Mouse (Mus musculus) hindbrain, embryonic 11.5 days (tissue): Measurements from ENCODE around the gene Fbxw10. TPM values are rescaled to one million over a fixed set of nuclear protein-coding genes. Genes with fewer than 3 reads are reported as not detected.
A peak's percentile ranks its signal among the peaks of the same experiment; 100 is the strongest.

Experiments used
- ATAC-seq: fragments of 200-750 bp; cut with Nextera tagmentation; 2 replicates; pipeline ENCODE4 v1.8.0; 2017; ENCODE audit warnings: mild to moderate bottlenecking, moderate TSS enrichment, moderate library complexity; ENCODE audit not compliant: low FRiP score
- DNase-seq: peaks from one replicate; pipeline ENCODE4 v3.0.0-alpha.2; 2015; ENCODE audit warnings: low spot score
- H3K27ac ChIP-seq: fragments of 300-500 bp; sonication (generic); 2 replicates; pipeline ENCODE4 v1.5.1; 2014; ENCODE audit warnings: mild to moderate bottlenecking, low read depth, low read length
- H3K27me3 ChIP-seq: fragments of 300-500 bp; sonication (generic); 2 replicates; pipeline ENCODE4 v1.6.1; 2014; ENCODE audit warnings: mild to moderate bottlenecking, low read length, moderate library complexity, mixed read lengths; ENCODE audit not compliant: control insufficient read depth, insufficient read depth
- H3K36me3 ChIP-seq: fragments of 300-500 bp; sonication (generic); 2 replicates; pipeline ENCODE4 v1.6.1; 2014; ENCODE audit warnings: mild to moderate bottlenecking, low read length, moderate library complexity, mixed read lengths; ENCODE audit not compliant: control insufficient read depth, insufficient read depth
- H3K4me1 ChIP-seq: fragments of 300-500 bp; sonication (generic); replicated peaks from 2 replicates; pipeline ENCODE4 v1.6.1; 2014; ENCODE audit warnings: low read length, mixed read lengths; ENCODE audit not compliant: control insufficient read depth, insufficient read depth
- H3K4me2 ChIP-seq: fragments of 300-500 bp; sonication (generic); replicated peaks from 2 replicates; pipeline ENCODE4 v1.6.1; 2014; ENCODE audit warnings: mild to moderate bottlenecking, low read depth, low read length
- H3K4me3 ChIP-seq: fragments of 300-500 bp; sonication (generic); 2 replicates; pipeline ENCODE4 v1.5.1; 2014; ENCODE audit warnings: low read depth, low read length
- H3K9ac ChIP-seq: fragments of 300-500 bp; sonication (generic); 2 replicates; pipeline ENCODE4 v1.6.1; 2014; ENCODE audit warnings: low read depth, low read length
- H3K9me3 ChIP-seq: fragments of 300-500 bp; sonication (generic); 2 replicates; pipeline ENCODE4 v1.6.1; 2016; ENCODE audit warnings: low read length; ENCODE audit not compliant: control insufficient read depth
- WGBS: fragments of 180-500 bp; shearing (Covaris S2); extraction: QIAGEN DNeasy Blood & Tissue Kit; methylation state at CpG from one replicate; pipeline ENCODE4 v1.1.7; 2014; 5-methylcytosine and 5-hydroxymethylcytosine counted together
- polyA plus RNA-seq: library from polyadenylated mRNA; unstranded; fragments of >200 nt; fragmentation: Nextera tagmentation; extraction: Ambion mirVana; gene quantifications from 2 replicates; pipeline ENCODE4 v1.2.1, GENCODE M21; 2014

Fbxw10 gene
- polyA plus RNA-seq, 1 experiment from 2014 or later: 0.65 TPM

- 86% methylated on average over 6 of the region's 6 CpGs for WGBS
- Histone ChIP-seq H3K4me3 (no peak overlapping the region), H3K27ac (no peak overlapping the region), H3K9me3 (no peaks in the 10 kb centered on the region), H3K36me3 (no peaks in the 10 kb centered on the region), H3K4me2 (no peak overlapping the region), H3K9ac (no peak overlapping the region), H3K27me3 (no peaks in the 10 kb centered on the region), H3K4me1 (0 out of 2 replicates have a peak, but pooled peaks cover 2% of the 10 kb centered on the region)
- ATAC-seq (no peak), DNase-seq (no peak)
Measured at GRCm38 (mm10) chr11:62816591-62816990, 30.3 kb upstream of the Fbxw10 start.

- Histone ChIP-seq H3K27me3 (no peaks in the 10 kb centered on the region), H3K36me3 (no peaks in the 10 kb centered on the region), H3K4me1 (0 out of 2 replicates have a peak, but pooled peaks cover 2% of the 10 kb centered on the region), H3K9ac (no peak overlapping the region), H3K4me3 (no peak overlapping the region), H3K27ac (no peak overlapping the region), H3K9me3 (no peaks in the 10 kb centered on the region), H3K4me2 (no peak overlapping the region)
- DNase-seq: no peak
- 93% methylated on average over 8 of the region's 8 CpGs for WGBS
- no peak for ATAC-seq
Measured at GRCm38 (mm10) chr11:62819059-62819686, 27.7 kb upstream of the Fbxw10 start.

GRCm38 (mm10) chr11:62820059-62820541, 26.8 kb upstream of the Fbxw10 start, which contains the start of gene Trim16:
Gene Trim16 (plus strand): TSS chr11:62820231.
- peak; percentile 53 for ATAC-seq
- H3K4me1 ChIP-seq: 0 out of 2 replicates have a peak, but pooled peaks cover 2% of the 10 kb centered on the region
- 0 out of 2 replicates have a peak within 1 kb of the TSS, but pooled peaks have one; percentile 18 for H3K27ac ChIP-seq

DNA sequence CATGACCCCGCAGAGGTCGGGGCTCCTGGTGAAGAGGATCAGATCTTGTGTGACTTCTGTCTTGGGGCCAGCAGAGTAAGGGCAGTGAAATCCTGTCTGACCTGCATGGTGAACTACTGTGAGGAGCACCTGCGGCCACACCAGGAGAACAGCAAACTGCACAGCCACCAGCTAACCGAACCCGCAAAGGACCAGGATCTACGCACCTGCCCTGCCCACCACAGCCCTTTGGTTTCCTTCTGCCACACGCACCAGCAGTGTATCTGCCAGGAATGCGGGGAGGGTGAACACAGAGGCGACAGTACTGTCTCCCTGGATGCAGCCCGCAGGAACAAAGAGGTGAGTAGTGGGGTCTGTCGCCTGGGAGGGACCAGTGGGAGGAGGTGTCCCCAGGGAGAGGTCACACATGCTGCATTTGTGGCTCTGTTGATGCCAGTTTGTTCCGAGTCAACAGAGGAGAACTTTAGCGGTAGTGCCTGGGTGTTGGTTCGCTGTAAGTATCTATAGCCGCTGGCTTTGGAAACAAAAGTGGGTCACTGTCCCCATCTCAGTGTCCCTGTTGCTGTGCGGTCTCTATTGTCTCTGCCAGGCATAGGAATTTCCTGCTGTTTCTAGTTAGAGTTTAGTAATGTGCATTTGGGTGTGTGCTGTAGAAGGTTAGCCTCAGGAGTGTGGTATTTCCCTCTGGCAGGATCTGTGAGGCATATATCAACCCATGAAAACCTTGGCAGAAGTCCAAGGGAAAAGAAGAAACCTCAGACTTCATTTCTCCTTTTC, 26.0 kb upstream of the Fbxw10 start:
- ATAC-seq: peak; percentile 35; the same call in 1 of the 2 replicates
- H3K27ac ChIP-seq: 0 out of 2 replicates have a peak overlapping the region, but pooled peaks have one; percentile 18
- peak overlapping the region; percentile 16; the same call in 1 of the 2 replicates for H3K9ac ChIP-seq
- no peaks in the 10 kb centered on the region for H3K27me3 ChIP-seq
- no peaks in the 10 kb centered on the region for H3K9me3 ChIP-seq
- 0 out of 2 replicates have a peak, but pooled peaks cover 2% of the 10 kb centered on the region for H3K4me1 ChIP-seq
- H3K4me3 ChIP-seq: peak overlapping the region; percentile 19
- no peaks in the 10 kb centered on the region for H3K36me3 ChIP-seq
- DNase-seq: peak; percentile 50
- peak overlapping the region; percentile 50 for H3K4me2 ChIP-seq
- WGBS: 20% methylated on average over 16 of the region's 16 CpGs

More at GRCm38 (mm10) chr11:62820059-62820541, 26.8 kb upstream of the Fbxw10 start, which contains the start of gene Trim16:
- no peaks in the 10 kb centered on the region for H3K9me3 ChIP-seq
- H3K4me2 ChIP-seq: peak within 1 kb of the TSS; percentile 50
- no peaks in the 10 kb centered on the region for H3K36me3 ChIP-seq
- peak within 1 kb of the TSS; percentile 16 for H3K9ac ChIP-seq
- peak within 1 kb of the TSS; percentile 19 for H3K4me3 ChIP-seq
- peak; percentile 53 for DNase-seq
- H3K27me3 ChIP-seq: no peaks in the 10 kb centered on the region
- 16% methylated on average over 15 of the region's 15 CpGs for WGBS

GRCm38 (mm10) chr11:62821893-62822292, 25.0 kb upstream of the Fbxw10 start:
- ATAC-seq: no peak
- Histone ChIP-seq H3K4me2 (no peak overlapping the region), H3K27ac (no peak overlapping the region), H3K4me3 (no peak overlapping the region), H3K4me1 (0 out of 2 replicates have a peak, but pooled peaks cover 2% of the 10 kb centered on the region), H3K36me3 (no peaks in the 10 kb centered on the region), H3K9ac (no peak overlapping the region), H3K9me3 (no peaks in the 10 kb centered on the region), H3K27me3 (no peaks in the 10 kb centered on the region)
- DNase-seq: no peak
- WGBS: 76% methylated on average over 5 of the region's 5 CpGs

GRCm38 (mm10) chr11:62824211-62824610, 22.7 kb upstream of the Fbxw10 start:
- DNase-seq (no peak), ATAC-seq (no peak)
- Histone ChIP-seq H3K4me1 (0 out of 2 replicates have a peak, but pooled peaks cover 2% of the 10 kb centered on the region), H3K27me3 (no peaks in the 10 kb centered on the region), H3K36me3 (no peaks in the 10 kb centered on the region), H3K9me3 (no peaks in the 10 kb centered on the region), H3K27ac (no peak overlapping the region), H3K4me2 (no peak overlapping the region), H3K4me3 (no peak overlapping the region), H3K9ac (no peak overlapping the region)
- 76% methylated on average over 7 of the region's 7 CpGs for WGBS

DNA sequence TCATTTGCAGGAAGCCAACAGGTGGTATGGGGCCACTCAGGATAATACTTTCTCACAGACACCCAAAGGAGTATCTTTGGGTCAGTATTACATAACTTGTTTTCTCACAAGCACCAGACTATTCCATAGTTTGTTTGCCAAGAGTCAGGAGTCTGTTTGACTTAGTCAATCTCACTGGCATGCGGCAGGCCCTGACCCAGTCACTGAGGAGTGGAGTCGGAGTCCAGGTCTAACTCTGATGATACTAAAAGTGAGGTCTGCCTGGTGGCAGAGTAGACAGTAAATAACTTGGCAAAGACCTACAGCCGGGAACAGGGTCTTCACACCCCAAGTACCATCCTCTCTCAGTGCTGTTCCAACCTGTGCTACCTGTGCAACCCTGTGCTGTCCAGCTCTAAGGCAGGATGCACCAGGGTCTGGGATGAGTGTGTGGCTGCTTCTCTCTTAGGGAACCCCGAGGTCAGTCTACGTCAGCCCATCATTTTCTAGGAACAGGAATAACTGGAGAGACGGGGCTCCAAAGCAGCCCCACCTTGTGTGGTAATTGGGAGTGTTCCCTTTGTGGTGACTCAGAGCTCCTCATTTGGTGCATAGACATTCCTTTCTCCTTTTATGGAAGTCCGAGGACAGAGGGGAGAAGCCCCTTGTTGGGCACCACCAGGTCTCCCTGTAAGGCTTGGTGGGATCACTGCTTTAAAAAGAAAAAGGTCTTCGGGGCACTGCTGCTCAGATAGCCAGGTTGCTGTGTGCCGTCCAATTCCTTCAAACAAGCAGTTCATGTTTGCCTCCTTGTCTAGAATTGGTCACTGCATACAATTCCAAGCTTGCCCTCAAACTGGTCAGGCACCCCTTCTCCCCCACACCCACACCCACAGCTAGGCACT, 21.4 kb upstream of the Fbxw10 start:
- no peaks in the 10 kb centered on the region for H3K4me1 ChIP-seq
- no peak overlapping the region for H3K4me3 ChIP-seq
- DNase-seq (no peak), ATAC-seq (no peak)
- H3K27ac ChIP-seq: no peak overlapping the region
- no peaks in the 10 kb centered on the region for H3K9me3 ChIP-seq
- H3K4me2 ChIP-seq: no peak overlapping the region
- no peak overlapping the region for H3K9ac ChIP-seq
- H3K27me3 ChIP-seq: no peaks in the 10 kb centered on the region
- 91% methylated on average over 9 of the region's 9 CpGs for WGBS
- no peaks in the 10 kb centered on the region for H3K36me3 ChIP-seq

DNA sequence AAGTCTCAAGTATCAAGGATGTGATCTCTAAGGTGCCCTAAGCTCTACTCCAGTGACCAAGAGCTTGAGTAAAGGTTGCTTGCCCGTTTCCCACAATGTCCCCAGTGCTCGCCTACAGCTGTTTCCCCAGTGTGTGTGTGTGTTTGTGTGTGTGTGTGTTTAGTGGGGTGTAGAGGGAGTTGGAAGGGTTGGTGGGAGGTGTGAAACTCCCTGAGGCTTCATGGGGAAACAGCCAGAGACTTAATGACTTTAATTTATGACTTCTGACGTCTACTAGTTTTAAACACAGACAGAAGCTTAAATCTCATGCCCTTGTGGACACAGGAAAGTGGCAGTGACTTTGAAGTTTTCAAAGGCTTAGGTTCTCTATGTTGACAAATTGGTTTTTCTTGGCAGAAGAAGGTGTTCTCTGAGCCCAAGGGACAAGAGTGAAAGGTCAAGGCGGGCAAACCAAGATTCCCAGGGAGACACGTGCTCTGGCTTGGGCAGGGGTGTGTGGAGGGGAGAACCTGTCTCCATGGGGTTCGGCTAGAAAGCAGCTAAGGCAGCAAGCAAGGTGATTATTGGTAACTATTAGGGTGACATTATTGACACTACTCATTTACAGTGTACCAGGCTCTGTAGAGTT, 20.6 kb upstream of the Fbxw10 start:
- H3K27ac ChIP-seq: no peak overlapping the region
- no peaks in the 10 kb centered on the region for H3K4me1 ChIP-seq
- WGBS: 79% methylated on average over 6 of the region's 6 CpGs
- H3K36me3 ChIP-seq: no peaks in the 10 kb centered on the region
- DNase-seq: no peak
- no peaks in the 10 kb centered on the region for H3K9me3 ChIP-seq
- H3K27me3 ChIP-seq: no peaks in the 10 kb centered on the region
- no peak overlapping the region for H3K9ac ChIP-seq
- no peak overlapping the region for H3K4me2 ChIP-seq
- no peak for ATAC-seq
- H3K4me3 ChIP-seq: no peak overlapping the region
